Mouse (Mus musculus): Measurements from ENCODE around the gene Kti12. TPM values are rescaled to one million over a fixed set of nuclear protein-coding genes. Genes with fewer than 3 reads are reported as not detected.

Gene Kti12
- polyA plus RNA-seq, 1 experiment = 16.4 TPM

DNA sequence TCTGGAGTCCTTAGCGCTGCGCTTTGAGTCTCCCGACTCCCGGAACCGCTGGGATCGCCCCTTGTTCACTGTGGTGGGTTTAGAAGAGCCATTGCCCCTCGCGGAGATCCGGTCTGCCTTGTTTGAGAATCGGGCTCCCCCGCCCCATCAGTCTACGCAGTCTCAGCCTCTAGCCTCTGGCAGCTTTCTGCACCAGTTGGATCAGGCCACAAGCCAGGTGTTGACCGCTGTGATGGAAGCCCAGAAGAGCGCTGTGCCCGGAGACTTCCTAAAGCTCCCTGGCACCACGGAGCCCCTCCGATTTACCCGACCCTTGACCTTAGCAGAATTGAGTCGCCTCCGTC lies 892 bp downstream of the Kti12 start, which contains the start of gene A730015C16Rik:
A730015C16Rik (minus strand) TSS at position 115 of the 344 bp plus-strand sequence.
- H3K4me1 ChIP-seq (ENCODE audit: control insufficient read depth, insufficient read depth, low read length) = no peaks in the 10 kb centered on the region; the same call in none of the 2 replicates
- no peak for TF ChIP-seq POLR2A (IDR thresholded peaks at IDR 0.05; ENCODE audit: low read depth, low read length)
- no peak for TF ChIP-seq CTCF (IDR thresholded peaks at IDR 0.05; ENCODE audit: borderline replicate concordance, insufficient read depth, low read length)
- H3K4me3 ChIP-seq (ENCODE audit: insufficient read depth, low read length) = peak within 1 kb of the TSS; percentile 64
- H3K27ac ChIP-seq (ENCODE audit: insufficient read depth, low read length) = peak within 1 kb of the TSS; percentile 12; the same call in 1 of the 2 replicates

DNA sequence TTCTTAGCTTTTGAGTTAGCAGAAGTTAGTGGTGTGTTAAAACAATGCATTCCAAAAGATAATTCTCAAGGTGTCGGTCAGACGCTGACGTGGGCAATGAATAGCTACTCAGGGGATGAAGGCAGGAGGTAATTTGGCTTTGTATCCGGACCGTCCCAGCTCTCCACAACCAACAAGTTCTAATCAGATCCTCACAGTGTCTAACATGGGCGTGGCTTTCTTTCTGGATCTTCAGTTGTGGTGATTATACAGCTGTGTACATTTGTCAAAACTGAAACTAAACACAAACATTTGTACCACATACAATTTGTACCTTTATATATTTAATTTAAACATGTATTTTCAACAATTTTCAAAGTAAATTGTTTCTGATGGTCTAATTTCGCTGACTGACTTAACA lies 19.2 kb downstream of the Kti12 start:
- TF ChIP-seq CTCF (IDR thresholded peaks at IDR 0.05; ENCODE audit: borderline replicate concordance, insufficient read depth, low read length) (no peak), POLR2A (IDR thresholded peaks at IDR 0.05; ENCODE audit: low read depth, low read length) (no peak)
- no peak overlapping the region for H3K4me3 ChIP-seq (ENCODE audit: insufficient read depth, low read length)
- no peak overlapping the region for H3K27ac ChIP-seq (ENCODE audit: insufficient read depth, low read length)
- H3K4me1 ChIP-seq (ENCODE audit: control insufficient read depth, insufficient read depth, low read length) = no peaks in the 10 kb centered on the region

GRCm38 (mm10) chr4:108869730-108870374 lies 22.3 kb downstream of the Kti12 start:
- no peak overlapping the region for H3K27ac ChIP-seq (ENCODE audit: insufficient read depth, low read length)
- H3K4me3 ChIP-seq (ENCODE audit: insufficient read depth, low read length) = no peak overlapping the region
- TF ChIP-seq CTCF (IDR thresholded peaks at IDR 0.05; ENCODE audit: borderline replicate concordance, insufficient read depth, low read length) (peak; percentile 74; the same call in 1 of the 2 replicates), POLR2A (IDR thresholded peaks at IDR 0.05; ENCODE audit: low read depth, low read length) (no peak)
- no peaks in the 10 kb centered on the region for H3K4me1 ChIP-seq (ENCODE audit: control insufficient read depth, insufficient read depth, low read length)

GRCm38 (mm10) chr4:108873746-108874145 lies 26.2 kb downstream of the Kti12 start:
- no peak overlapping the region for H3K27ac ChIP-seq (ENCODE audit: insufficient read depth, low read length)
- TF ChIP-seq POLR2A (IDR thresholded peaks at IDR 0.05; ENCODE audit: low read depth, low read length) = no peak
- no peak for TF ChIP-seq CTCF (IDR thresholded peaks at IDR 0.05; ENCODE audit: borderline replicate concordance, insufficient read depth, low read length)
- no peak overlapping the region for H3K4me3 ChIP-seq (ENCODE audit: insufficient read depth, low read length)
- no peaks in the 10 kb centered on the region for H3K4me1 ChIP-seq (ENCODE audit: control insufficient read depth, insufficient read depth, low read length)

DNA sequence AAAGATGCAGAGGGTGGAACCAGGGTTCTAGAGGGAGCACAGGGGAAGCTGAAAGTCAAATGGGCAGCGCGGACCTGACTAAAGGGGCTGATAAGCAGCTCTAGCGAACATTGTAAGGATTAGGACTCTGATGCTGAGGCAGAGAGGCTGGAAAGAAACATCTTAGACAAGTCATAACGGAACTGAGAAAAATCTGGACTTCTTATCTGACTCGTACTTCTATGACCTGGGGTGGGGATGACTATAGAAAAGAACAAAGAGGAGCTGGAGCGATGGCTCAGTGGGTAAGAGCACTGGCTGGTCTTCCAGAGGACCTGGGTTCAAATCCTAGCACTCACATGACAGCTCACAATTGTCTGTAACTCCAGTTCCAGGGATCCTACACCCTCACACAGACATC lies 30.3 kb downstream of the Kti12 start:
- no peak for TF ChIP-seq CTCF (IDR thresholded peaks at IDR 0.05; ENCODE audit: borderline replicate concordance, insufficient read depth, low read length)
- TF ChIP-seq POLR2A (IDR thresholded peaks at IDR 0.05; ENCODE audit: low read depth, low read length) = no peak
- H3K4me3 ChIP-seq (ENCODE audit: insufficient read depth, low read length) = no peak overlapping the region

DNA sequence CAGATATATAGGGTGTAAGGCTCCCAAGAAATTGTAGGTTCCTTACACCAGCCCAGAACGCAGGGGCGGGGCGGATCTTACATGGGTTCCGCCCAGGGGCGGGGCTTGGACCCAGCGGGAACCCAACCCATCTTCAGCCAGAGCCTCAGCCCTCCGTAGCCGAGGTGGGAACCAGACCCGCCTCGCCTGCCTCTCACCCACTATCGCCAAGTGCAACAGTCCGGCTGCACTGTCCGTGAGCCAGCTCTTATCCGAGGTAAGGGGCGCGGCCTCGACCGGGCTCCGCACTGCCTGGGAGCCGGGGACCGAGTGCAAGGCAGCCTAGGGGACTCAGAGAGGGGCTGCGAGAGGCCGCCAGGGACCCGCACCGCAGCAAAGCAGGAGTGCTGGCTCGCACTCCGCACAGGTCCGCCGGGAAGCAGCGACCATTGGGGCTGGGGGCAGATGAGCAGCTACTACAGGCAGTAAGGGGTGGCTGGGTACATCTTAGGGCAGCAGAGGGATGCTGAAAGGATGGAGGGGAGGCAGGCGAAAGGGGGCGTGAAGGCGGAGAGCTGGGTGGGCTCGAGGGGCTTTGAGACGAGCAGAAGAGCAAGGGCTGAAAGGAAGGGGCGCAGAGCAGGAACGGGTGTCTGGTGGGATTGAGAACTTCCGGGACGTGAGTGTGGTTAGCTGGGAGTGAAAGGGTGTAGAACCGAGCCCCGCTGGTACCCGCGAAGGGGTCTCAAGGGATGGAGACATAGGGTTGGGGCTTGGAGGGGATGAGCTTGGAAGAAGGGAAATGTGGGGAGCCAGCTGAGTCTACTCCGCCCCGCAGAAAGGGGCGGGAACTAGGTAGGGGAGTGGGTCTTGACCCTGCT lies 31.6 kb downstream of the Kti12 start, which contains the start of gene Rab3b:
Rab3b (plus strand) TSS at position 101 of the 860 bp plus-strand sequence.
- H3K27ac ChIP-seq (ENCODE audit: insufficient read depth, low read length) = no peak within 1 kb of the TSS
- peaks cover 3% of the 10 kb centered on the region; the same call in 1 of the 2 replicates for H3K4me1 ChIP-seq (ENCODE audit: control insufficient read depth, insufficient read depth, low read length)
- peak within 1 kb of the TSS; percentile 47 for H3K4me3 ChIP-seq (ENCODE audit: insufficient read depth, low read length)
- TF ChIP-seq POLR2A (IDR thresholded peaks at IDR 0.05; ENCODE audit: low read depth, low read length) (peak; percentile 32; the same call in 1 of the 2 replicates), CTCF (IDR thresholded peaks at IDR 0.05; ENCODE audit: borderline replicate concordance, insufficient read depth, low read length) (no peak)

More for the DNA sequence above, 30.3 kb downstream of the Kti12 start:
- Histone ChIP-seq H3K4me1 (ENCODE audit: control insufficient read depth, insufficient read depth, low read length) (peaks cover 3% of the 10 kb centered on the region; the same call in 1 of the 2 replicates), H3K27ac (ENCODE audit: insufficient read depth, low read length) (no peak overlapping the region)

- peaks cover 3% of the 10 kb centered on the region for H3K4me1 ChIP-seq (ENCODE audit: control insufficient read depth, insufficient read depth, low read length)
- H3K4me3 ChIP-seq (ENCODE audit: insufficient read depth, low read length) = no peak overlapping the region
- TF ChIP-seq CTCF (IDR thresholded peaks at IDR 0.05; ENCODE audit: borderline replicate concordance, insufficient read depth, low read length) (no peak), POLR2A (IDR thresholded peaks at IDR 0.05; ENCODE audit: low read depth, low read length) (no peak)
- H3K27ac ChIP-seq (ENCODE audit: insufficient read depth, low read length) = no peak overlapping the region
These were observed 36.2 kb downstream of the Kti12 start for GRCm38 (mm10) chr4:108883815-108884214.

- Histone ChIP-seq H3K4me1 (ENCODE audit: control insufficient read depth, insufficient read depth, low read length) (no peaks in the 10 kb centered on the region; the same call in 1 of the 2 replicates), H3K4me3 (ENCODE audit: insufficient read depth, low read length) (no peak overlapping the region), H3K27ac (ENCODE audit: insufficient read depth, low read length) (peak overlapping the region; percentile 91)
- TF ChIP-seq CTCF (IDR thresholded peaks at IDR 0.05; ENCODE audit: borderline replicate concordance, insufficient read depth, low read length) (no peak), POLR2A (IDR thresholded peaks at IDR 0.05; ENCODE audit: low read depth, low read length) (no peak)
These were observed 39.9 kb downstream of the Kti12 start for GRCm38 (mm10) chr4:108887456-108887855.

DNA sequence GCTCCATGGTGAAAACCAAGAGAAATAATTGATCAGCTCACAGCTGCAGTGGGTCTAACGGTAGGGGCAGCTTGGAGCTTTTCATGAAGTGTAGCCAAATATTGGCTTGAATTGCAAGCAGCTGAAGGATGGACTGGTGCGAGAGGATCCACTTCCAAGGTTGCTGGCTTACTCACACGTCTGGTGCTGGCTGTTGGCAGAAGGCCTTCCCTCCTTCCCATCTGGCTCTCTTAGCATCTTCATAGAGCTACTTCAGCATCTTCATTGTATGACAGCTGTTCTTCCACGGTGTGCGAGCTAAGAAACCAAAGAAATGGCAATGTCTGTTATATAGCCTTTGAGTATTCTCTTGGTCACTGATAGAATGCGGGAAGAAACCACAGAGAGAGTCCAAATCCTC lies 43.3 kb downstream of the Kti12 start:
- H3K4me1 ChIP-seq (ENCODE audit: control insufficient read depth, insufficient read depth, low read length) = no peaks in the 10 kb centered on the region; the same call in none of the 2 replicates
- no peak overlapping the region for H3K27ac ChIP-seq (ENCODE audit: insufficient read depth, low read length)
- TF ChIP-seq CTCF (IDR thresholded peaks at IDR 0.05; ENCODE audit: borderline replicate concordance, insufficient read depth, low read length) = no peak
- no peak for TF ChIP-seq POLR2A (IDR thresholded peaks at IDR 0.05; ENCODE audit: low read depth, low read length)
- H3K4me3 ChIP-seq (ENCODE audit: insufficient read depth, low read length) = no peak overlapping the region

Other genes starting within 250 kb of the Kti12 start
- 25.5 and 31.0 TPM in 2 replicates for gene Cc2d1b, start 227.8 kb upstream of the Kti12 start, polyA plus RNA-seq (2011; ENCODE audit: insufficient read length, low read depth, missing spikeins)
- not detected in 2 replicates for gene 3110021N24Rik, start 128.1 kb upstream of the Kti12 start, polyA plus RNA-seq (2011; ENCODE audit: insufficient read length, low read depth, missing spikeins)
- 15.8 and 20.4 TPM in 2 replicates for gene Zfyve9, start 67.0 kb upstream of the Kti12 start, polyA plus RNA-seq (2011; ENCODE audit: insufficient read length, low read depth, missing spikeins)
- 124 and 161 TPM in 2 replicates for gene Btf3l4, start 14.2 kb upstream of the Kti12 start, polyA plus RNA-seq (2011; ENCODE audit: insufficient read length, low read depth, missing spikeins)
- 80.6 and 94.9 TPM in 2 replicates for gene Txndc12, start 13.2 kb upstream of the Kti12 start, polyA plus RNA-seq (2011; ENCODE audit: insufficient read length, low read depth, missing spikeins)
- not detected in 2 replicates for gene A730015C16Rik, start 834 bp downstream of the Kti12 start, polyA plus RNA-seq (2011; ENCODE audit: insufficient read length, low read depth, missing spikeins)
- 4.8 and 7.4 TPM in 2 replicates for gene Rab3b, start 31.3 kb downstream of the Kti12 start, polyA plus RNA-seq (2011; ENCODE audit: insufficient read length, low read depth, missing spikeins)
- 214 and 216 TPM in 2 replicates for gene Nrd1, start 152.9 kb downstream of the Kti12 start, polyA plus RNA-seq (2011; ENCODE audit: insufficient read length, low read depth, missing spikeins)

Data from embryonic fibroblast, embryonic 13.5 days (primary cell).